Mouse (Mus musculus): ENCODE results near the gene 2510039O18Rik.

The 2510039O18Rik gene

DNA sequence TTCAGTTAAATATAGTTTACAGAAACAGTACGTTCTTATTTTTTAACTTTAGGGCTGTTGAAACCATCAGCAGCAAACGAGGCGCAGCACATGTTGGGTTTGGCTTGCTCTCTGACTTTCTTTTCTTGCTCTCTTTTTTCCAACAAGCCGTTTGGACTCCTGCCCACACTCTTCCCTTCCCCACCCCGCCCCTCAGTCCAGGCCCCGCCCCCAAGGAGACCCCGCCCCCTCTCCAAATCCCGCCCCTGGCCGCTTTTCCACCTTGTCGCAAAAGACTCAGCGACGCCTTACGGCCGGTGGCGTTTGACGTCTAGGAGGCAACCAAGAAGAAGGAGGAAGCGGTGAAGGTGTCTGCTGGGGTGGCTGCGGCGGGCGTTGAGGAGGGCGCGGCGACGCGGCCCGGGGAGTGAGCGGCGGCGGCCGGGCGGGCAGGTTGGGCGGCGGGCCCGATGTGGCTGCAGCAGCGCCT lies at the start of gene 2510039O18Rik:
Gene 2510039O18Rik, plus strand, starts transcription at position 320 of the 469 bp plus-strand sequence.
- DNase-seq (ENCODE audit: low read depth), result peak; percentile 93

DNA sequence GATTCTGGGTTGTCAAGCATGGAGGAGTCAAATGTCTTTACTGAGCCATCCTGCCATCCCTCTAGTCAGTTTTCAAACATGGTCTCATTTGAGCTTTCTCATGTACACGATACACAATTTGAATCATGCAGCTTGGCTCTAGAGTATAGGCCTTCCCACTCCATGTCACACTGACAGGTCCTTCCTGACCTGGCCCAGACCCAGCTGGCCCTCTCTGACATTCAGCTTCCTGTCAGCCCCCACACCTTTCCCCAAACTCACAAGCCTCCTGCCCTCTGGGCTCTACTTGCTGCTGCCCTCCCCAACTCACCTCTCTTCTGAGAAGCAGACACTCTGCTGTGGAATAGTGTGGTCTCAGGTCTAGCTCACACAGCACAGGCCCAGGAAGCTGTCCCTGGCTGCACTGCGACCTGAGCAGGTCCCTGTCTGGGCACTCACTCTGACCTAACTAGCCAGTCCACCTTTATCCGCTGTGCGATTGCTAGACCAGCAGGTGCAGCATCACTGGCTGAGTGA lies 44.8 kb upstream of the 2510039O18Rik start:
- no peak for DNase-seq (ENCODE audit: low read depth)

- no peak for DNase-seq (ENCODE audit: low read depth)
Observed at GRCm38 (mm10) chr4:147896411-147896810, 44.3 kb upstream of the 2510039O18Rik start.

DNA sequence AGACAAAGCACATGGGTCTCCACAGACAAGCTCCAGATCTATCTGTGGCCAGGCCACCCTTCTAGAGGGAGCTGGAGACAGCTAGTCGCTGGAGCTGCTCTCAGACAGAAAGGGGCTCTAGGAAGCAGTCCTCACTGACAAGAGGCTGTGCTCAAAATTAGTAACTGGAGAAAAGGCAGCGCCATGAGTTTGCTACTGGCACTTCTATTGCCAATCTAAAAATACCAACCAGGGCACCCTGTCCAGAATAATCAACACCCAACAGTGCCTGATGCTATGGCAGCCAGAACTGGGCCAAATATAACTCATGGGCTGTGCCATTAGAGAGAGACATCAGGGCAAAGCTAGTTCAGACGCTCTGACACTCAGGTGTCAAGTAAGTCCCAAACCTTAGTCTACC lies 43.3 kb upstream of the 2510039O18Rik start:
- no peak for DNase-seq (ENCODE audit: low read depth)

GRCm38 (mm10) chr4:147900452-147900851 lies 40.2 kb upstream of the 2510039O18Rik start:
- DNase-seq (ENCODE audit: low read depth), result no peak

DNA sequence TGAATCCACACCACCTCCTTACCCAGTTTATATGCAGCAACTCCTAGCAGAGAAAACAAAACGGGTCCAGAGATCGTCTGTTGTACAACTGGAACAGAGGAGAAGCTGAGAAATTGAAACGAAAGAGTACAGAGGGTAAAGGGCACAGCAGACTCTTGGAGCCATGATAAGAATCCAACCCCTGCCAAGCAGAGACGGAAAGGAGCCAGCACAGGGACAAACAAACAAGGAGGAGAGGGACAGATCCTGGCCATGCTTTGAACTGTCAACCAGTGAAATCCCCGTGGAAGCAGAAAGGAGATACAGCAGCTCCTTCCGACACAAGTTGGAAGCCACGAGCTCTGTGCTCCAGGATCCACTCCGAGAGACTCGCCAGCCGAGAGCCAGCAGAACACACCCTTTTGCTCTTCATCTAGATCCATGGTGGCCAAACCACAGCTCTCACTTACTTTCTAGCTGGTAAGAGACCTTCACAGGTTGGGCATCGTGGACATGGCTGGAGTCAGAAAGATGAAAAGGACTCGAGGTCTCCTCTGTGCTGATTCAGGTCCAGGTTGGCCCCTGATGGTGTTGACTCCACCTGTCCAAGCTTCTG lies 37.7 kb upstream of the 2510039O18Rik start:
- no peak for DNase-seq (ENCODE audit: low read depth)

- no peak for DNase-seq (ENCODE audit: low read depth)
Observed at GRCm38 (mm10) chr4:147903601-147904000, 37.1 kb upstream of the 2510039O18Rik start.

- peak; percentile 94 for DNase-seq (ENCODE audit: low read depth)
Observed at GRCm38 (mm10) chr4:147904313-147905089, 36.2 kb upstream of the 2510039O18Rik start, which contains the start of gene Mfn2. Gene Mfn2 (minus strand): TSS chr4:147904704.

- DNase-seq (ENCODE audit: low read depth), result no peak
Observed at GRCm38 (mm10) chr4:147905090-147905659, 35.5 kb upstream of the 2510039O18Rik start.

GRCm38 (mm10) chr4:147906230-147906629 lies 34.5 kb upstream of the 2510039O18Rik start:
- no peak for DNase-seq (ENCODE audit: low read depth)

- no peak for DNase-seq (ENCODE audit: low read depth)
Observed at GRCm38 (mm10) chr4:147909486-147909885, 31.2 kb upstream of the 2510039O18Rik start.

- DNase-seq (ENCODE audit: low read depth), result peak; percentile 66
Observed at GRCm38 (mm10) chr4:147918459-147919121, 22.1 kb upstream of the 2510039O18Rik start.

GRCm38 (mm10) chr4:147920973-147921372 lies 19.7 kb upstream of the 2510039O18Rik start:
- DNase-seq (ENCODE audit: low read depth), result no peak

GRCm38 (mm10) chr4:147922341-147922740 lies 18.4 kb upstream of the 2510039O18Rik start:
- no peak for DNase-seq (ENCODE audit: low read depth)

DNA sequence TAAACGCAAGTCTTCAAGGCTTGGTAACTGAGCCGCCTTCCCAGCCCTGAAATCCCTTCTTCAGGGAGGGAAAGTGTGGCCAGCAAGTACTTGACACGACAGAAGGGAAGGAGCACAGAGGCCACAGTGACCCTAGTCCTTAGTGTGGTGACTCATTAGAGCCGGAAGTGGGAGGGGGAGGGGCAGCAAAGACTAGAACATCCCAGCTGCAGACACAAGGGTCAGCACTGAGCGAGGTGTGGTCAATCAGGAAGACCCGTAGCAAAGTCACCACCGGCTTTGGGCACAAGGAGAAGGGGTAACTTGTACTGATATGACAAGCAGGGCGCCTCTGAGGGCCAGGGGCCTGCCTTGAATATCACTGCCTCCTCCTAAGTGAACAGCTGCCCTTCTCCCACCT lies 13.0 kb upstream of the 2510039O18Rik start:
- no peak for DNase-seq (ENCODE audit: low read depth)

DNA sequence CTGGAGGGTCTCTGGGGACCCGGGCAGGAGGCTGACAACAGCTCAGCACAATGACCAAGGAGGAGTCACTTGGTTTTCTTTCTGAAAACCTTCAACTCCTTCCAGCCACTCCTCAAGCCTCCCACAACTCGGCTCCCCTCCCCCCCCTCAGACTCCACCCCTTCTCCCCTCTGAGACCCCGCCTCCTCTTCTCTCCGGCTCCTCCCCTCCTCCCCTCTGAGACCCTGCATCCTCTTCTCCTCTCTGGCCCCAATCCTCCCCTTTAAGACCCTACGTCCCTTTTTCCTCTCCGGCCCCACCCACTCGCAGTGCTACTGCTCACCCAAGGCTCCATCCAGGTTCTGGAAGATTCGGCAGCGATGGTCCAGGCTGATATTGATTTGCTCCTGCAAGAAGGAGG lies 12.6 kb upstream of the 2510039O18Rik start:
- DNase-seq (ENCODE audit: low read depth), result no peak

GRCm38 (mm10) chr4:147928540-147928939 lies 12.2 kb upstream of the 2510039O18Rik start:
- DNase-seq (ENCODE audit: low read depth), result no peak

DNA sequence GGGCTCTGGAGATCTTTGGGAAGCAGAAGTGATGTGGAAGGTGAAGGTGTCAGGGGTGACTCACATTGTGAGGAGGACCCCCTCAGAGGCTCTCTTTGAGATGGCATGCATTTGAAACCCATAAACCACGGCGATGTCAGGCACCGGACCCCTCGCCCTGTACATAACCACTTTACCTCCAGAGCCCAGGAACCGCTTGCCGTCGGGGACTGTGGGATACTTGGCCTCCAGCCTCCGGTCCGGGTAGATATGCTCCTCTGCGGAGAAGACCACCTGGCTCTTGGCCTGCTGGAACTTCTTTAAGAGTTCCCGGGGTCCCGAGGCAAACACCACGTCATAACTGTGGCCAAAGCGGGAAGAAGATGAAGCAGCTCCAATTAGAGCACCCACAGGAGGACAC lies 9.7 kb upstream of the 2510039O18Rik start:
- DNase-seq (ENCODE audit: low read depth), result no peak

DNA sequence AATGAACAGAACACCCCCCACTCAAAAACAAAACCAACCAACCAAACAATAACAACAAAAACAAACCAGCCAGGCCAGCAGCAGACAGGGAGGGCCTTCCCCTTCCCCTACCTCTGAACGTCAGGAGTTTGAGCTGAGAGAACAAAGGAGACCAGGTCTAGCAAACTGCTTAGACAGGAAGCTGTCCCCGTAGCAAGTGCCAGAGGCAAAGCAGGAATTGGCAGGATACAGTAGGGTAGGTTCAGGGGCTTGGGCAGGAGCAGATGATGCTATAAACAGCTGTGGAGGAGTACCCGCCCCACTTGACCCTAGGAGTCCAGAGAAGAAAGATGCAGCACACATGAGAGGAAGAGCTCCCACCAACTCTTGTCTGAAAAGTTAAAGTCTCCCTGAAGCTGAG lies 6.6 kb upstream of the 2510039O18Rik start:
- DNase-seq (ENCODE audit: low read depth), result no peak

- DNase-seq (ENCODE audit: low read depth), result no peak
Observed at GRCm38 (mm10) chr4:147934611-147935010, 6.1 kb upstream of the 2510039O18Rik start.

GRCm38 (mm10) chr4:147935904-147936303 lies 4.8 kb upstream of the 2510039O18Rik start:
- no peak for DNase-seq (ENCODE audit: low read depth)

DNA sequence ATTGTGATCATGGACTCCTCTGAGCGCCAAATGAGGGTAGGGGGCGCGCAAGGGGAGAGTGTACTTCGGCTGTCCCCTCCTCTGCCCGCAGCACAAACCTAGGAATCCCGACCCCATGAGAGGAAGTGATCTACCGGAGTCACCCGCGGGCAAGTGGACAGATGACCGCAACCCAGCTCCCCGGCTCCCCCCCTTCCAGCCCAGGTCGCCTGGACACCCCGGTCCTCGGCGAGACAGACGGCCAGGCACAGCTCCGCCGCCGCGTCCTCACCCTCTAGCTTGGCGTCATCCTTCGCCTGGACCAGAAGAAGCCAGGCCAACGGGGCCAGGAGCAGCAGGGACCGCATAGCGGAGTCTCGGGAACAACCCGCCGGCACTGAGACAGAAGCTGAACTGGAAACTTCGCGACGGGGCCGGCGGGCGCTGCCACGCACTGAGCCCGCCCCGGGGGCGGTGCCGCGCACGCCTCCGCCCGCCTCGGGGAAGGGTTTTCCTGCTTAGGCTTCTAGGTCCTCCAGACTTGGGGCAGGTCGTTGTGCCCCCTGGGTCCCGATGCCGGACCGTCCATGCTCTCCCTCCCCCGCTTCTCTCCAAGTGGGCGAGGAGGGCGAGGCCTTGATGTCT lies 4.3 kb upstream of the 2510039O18Rik start, which contains the start of gene Plod1:
Gene Plod1, minus strand, starts transcription at position 437 of the 624 bp plus-strand sequence.
- peak; percentile 78 for DNase-seq (ENCODE audit: low read depth)

Measured in induced T-regulatory cell, adult 2 months (primary cell).